Mouse (Mus musculus): ENCODE measurements around the gene Wdfy2. TPM values are rescaled to one million over a fixed set of nuclear protein-coding genes. Genes with fewer than 3 reads are reported as not detected.

The Wdfy2 gene
- polyA plus RNA-seq, 1 experiment from 2014 or later, result 7.7 TPM

Small RNAs within 50 kb of the gene (microRNA-seq; reads per million reads assigned to microRNA genes)
- gene Mir6541, result not detected
- gene Mir8098, result 1.4 reads per million

Other genes with a start within 250 kb of the Wdfy2 start
- not detected in 2 replicates for gene Serpine3, start 174.0 kb upstream of the Wdfy2 start, polyA plus RNA-seq (2015; fragmentation: Nextera tagmentation; extraction: Ambion mirVana)
- 13.7 and 19.6 TPM in 2 replicates for gene Ints6, start 76.5 kb upstream of the Wdfy2 start, polyA plus RNA-seq (2015; fragmentation: Nextera tagmentation; extraction: Ambion mirVana)
- not detected in 2 replicates for gene Defb48, start 146.8 kb downstream of the Wdfy2 start, polyA plus RNA-seq (2015; fragmentation: Nextera tagmentation; extraction: Ambion mirVana)
- not detected in 2 replicates for gene Defb47, start 160.4 kb downstream of the Wdfy2 start, polyA plus RNA-seq (2015; fragmentation: Nextera tagmentation; extraction: Ambion mirVana)
- gene Defb43, start 174.1 kb downstream of the Wdfy2 start, polyA plus RNA-seq (2015; fragmentation: Nextera tagmentation; extraction: Ambion mirVana), result not detected in 2 replicates
- 0.29 TPM in 1 of 2 replicates, not detected in the other for gene Defb42, start 209.3 kb downstream of the Wdfy2 start, polyA plus RNA-seq (2015; fragmentation: Nextera tagmentation; extraction: Ambion mirVana)
- not detected in 2 replicates for gene Defb30, start 212.3 kb downstream of the Wdfy2 start, polyA plus RNA-seq (2015; fragmentation: Nextera tagmentation; extraction: Ambion mirVana)

Measured in hindbrain, embryonic 13.5 days (tissue).